Mouse (Mus musculus): ENCODE data around the gene Psg19. TPM values are rescaled to one million over a fixed set of nuclear protein-coding genes. Genes with fewer than 3 reads are reported as not detected.

The Psg19 gene
- polyA plus RNA-seq, 1 experiment, result not detected

GRCm38 (mm10) chr7:18839865-18840264 is 41.5 kb upstream of the Psg19 start, which contains the start of gene Mill2:
Gene Mill2 (plus strand): TSS chr7:18839966.
- Histone ChIP-seq H3K4me2 (ENCODE audit: low read depth) (peak within 1 kb of the TSS; percentile 65), H3K79me2 (ENCODE audit: control insufficient read depth, insufficient read depth) (no peaks in the 10 kb centered on the region), H3ac (ENCODE audit: control insufficient read depth, insufficient read length) (no peak within 1 kb of the TSS), H3K36me3 (ENCODE audit: control insufficient read depth, insufficient read depth) (no peaks in the 10 kb centered on the region), H3K27me3 (ENCODE audit: control insufficient read depth, insufficient read depth, insufficient read length) (no peaks in the 10 kb centered on the region), H3K4me3 (peak within 1 kb of the TSS; percentile 20)
- TF ChIP-seq POLR2A (IDR thresholded peaks at IDR 0.05; ENCODE audit: insufficient read length, low read depth) (no peak), MYOD1 (IDR thresholded peaks at IDR 0.05; ENCODE audit: control insufficient read depth in 1 of 3, insufficient read length in 2 of 3, low read depth in 2 of 3) (no peak), MYOG (IDR thresholded peaks at IDR 0.05; ENCODE audit: control insufficient read depth in 1 of 3, insufficient read depth in 1 of 3, insufficient read length in 2 of 3, low read depth in 2 of 3) (no peak), TCF12 (IDR thresholded peaks at IDR 0.05; ENCODE audit: insufficient read depth, poor library complexity, severe bottlenecking) (no peak), CEBPB (IDR thresholded peaks at IDR 0.05; ENCODE audit: insufficient read depth, poor library complexity, severe bottlenecking) (no peak), TCF3 (IDR thresholded peaks at IDR 0.05; ENCODE audit: insufficient read length, low read depth) (no peak), MAX (IDR thresholded peaks at IDR 0.05; ENCODE audit: low read depth) (no peak), SRF (IDR thresholded peaks at IDR 0.05; ENCODE audit: control insufficient read depth, insufficient read length, low read depth) (no peak), REST (IDR thresholded peaks at IDR 0.05; ENCODE audit: insufficient read depth, insufficient read length) (no peak), E2F4 (IDR thresholded peaks at IDR 0.05; ENCODE audit: insufficient read depth) (no peak), POLR2AphosphoS2 (IDR thresholded peaks at IDR 0.05; ENCODE audit: insufficient read length, low read depth) (no peak), USF1 (IDR thresholded peaks at IDR 0.05; ENCODE audit: low read depth) (no peak)

GRCm38 (mm10) chr7:18832298-18832697 is 34.0 kb upstream of the Psg19 start:
- Histone ChIP-seq H3K79me2 (ENCODE audit: control insufficient read depth, insufficient read depth) (no peaks in the 10 kb centered on the region), H3ac (ENCODE audit: control insufficient read depth, insufficient read length) (no peak overlapping the region), H3K4me3 (no peak overlapping the region), H3K4me2 (ENCODE audit: low read depth) (no peak overlapping the region), H3K27me3 (ENCODE audit: control insufficient read depth, insufficient read depth, insufficient read length) (no peaks in the 10 kb centered on the region), H3K36me3 (ENCODE audit: control insufficient read depth, insufficient read depth) (no peaks in the 10 kb centered on the region)
- TF ChIP-seq MYOD1 (IDR thresholded peaks at IDR 0.05; ENCODE audit: control insufficient read depth in 1 of 3, insufficient read length in 2 of 3, low read depth in 2 of 3) (no peak), TCF12 (IDR thresholded peaks at IDR 0.05; ENCODE audit: insufficient read depth, poor library complexity, severe bottlenecking) (no peak)

- H3K27me3 ChIP-seq (ENCODE audit: control insufficient read depth, insufficient read depth, insufficient read length), result no peaks in the 10 kb centered on the region
- no peaks in the 10 kb centered on the region for H3K79me2 ChIP-seq (ENCODE audit: control insufficient read depth, insufficient read depth)
- no peaks in the 10 kb centered on the region for H3K36me3 ChIP-seq (ENCODE audit: control insufficient read depth, insufficient read depth)
- no peak overlapping the region for H3ac ChIP-seq (ENCODE audit: control insufficient read depth, insufficient read length)
- TF ChIP-seq TCF12 (IDR thresholded peaks at IDR 0.05; ENCODE audit: insufficient read depth, poor library complexity, severe bottlenecking), result no peak
- no peak for TF ChIP-seq CEBPB (IDR thresholded peaks at IDR 0.05; ENCODE audit: insufficient read depth, poor library complexity, severe bottlenecking)
- TF ChIP-seq E2F4 (IDR thresholded peaks at IDR 0.05; ENCODE audit: insufficient read depth), result no peak
- TF ChIP-seq MAX (IDR thresholded peaks at IDR 0.05; ENCODE audit: low read depth), result no peak
- no peak for TF ChIP-seq SRF (IDR thresholded peaks at IDR 0.05; ENCODE audit: control insufficient read depth, insufficient read length, low read depth)
- no peak for TF ChIP-seq POLR2AphosphoS2 (IDR thresholded peaks at IDR 0.05; ENCODE audit: insufficient read length, low read depth)
- TF ChIP-seq MYOG (IDR thresholded peaks at IDR 0.05; ENCODE audit: control insufficient read depth in 1 of 3, insufficient read depth in 1 of 3, insufficient read length in 2 of 3, low read depth in 2 of 3), result no peak
- TF ChIP-seq MYOD1 (IDR thresholded peaks at IDR 0.05; ENCODE audit: control insufficient read depth in 1 of 3, insufficient read length in 2 of 3, low read depth in 2 of 3), result no peak
- TF ChIP-seq POLR2A (IDR thresholded peaks at IDR 0.05; ENCODE audit: insufficient read length, low read depth), result no peak
- no peak for TF ChIP-seq USF1 (IDR thresholded peaks at IDR 0.05; ENCODE audit: low read depth)
- TF ChIP-seq TCF3 (IDR thresholded peaks at IDR 0.05; ENCODE audit: insufficient read length, low read depth), result no peak
- TF ChIP-seq REST (IDR thresholded peaks at IDR 0.05; ENCODE audit: insufficient read depth, insufficient read length), result no peak
- H3K4me2 ChIP-seq (ENCODE audit: low read depth), result no peak overlapping the region
- H3K4me3 ChIP-seq, result no peak overlapping the region
Measured at GRCm38 (mm10) chr7:18829545-18829944, 31.2 kb upstream of the Psg19 start.

- Histone ChIP-seq H3ac (ENCODE audit: control insufficient read depth, insufficient read length) (no peak overlapping the region), H3K36me3 (ENCODE audit: control insufficient read depth, insufficient read depth) (no peaks in the 10 kb centered on the region), H3K4me2 (ENCODE audit: low read depth) (no peak overlapping the region), H3K4me3 (no peak overlapping the region), H3K27me3 (ENCODE audit: control insufficient read depth, insufficient read depth, insufficient read length) (no peaks in the 10 kb centered on the region), H3K79me2 (ENCODE audit: control insufficient read depth, insufficient read depth) (no peaks in the 10 kb centered on the region)
- TF ChIP-seq E2F4 (IDR thresholded peaks at IDR 0.05; ENCODE audit: insufficient read depth), result no peak
- TF ChIP-seq TCF3 (IDR thresholded peaks at IDR 0.05; ENCODE audit: insufficient read length, low read depth), result no peak
- no peak for TF ChIP-seq MYOD1 (IDR thresholded peaks at IDR 0.05; ENCODE audit: control insufficient read depth in 1 of 3, insufficient read length in 2 of 3, low read depth in 2 of 3)
- no peak for TF ChIP-seq POLR2A (IDR thresholded peaks at IDR 0.05; ENCODE audit: insufficient read length, low read depth)
- TF ChIP-seq MYOG (IDR thresholded peaks at IDR 0.05; ENCODE audit: control insufficient read depth in 1 of 3, insufficient read depth in 1 of 3, insufficient read length in 2 of 3, low read depth in 2 of 3), result no peak
- TF ChIP-seq USF1 (IDR thresholded peaks at IDR 0.05; ENCODE audit: low read depth), result no peak
- TF ChIP-seq MAX (IDR thresholded peaks at IDR 0.05; ENCODE audit: low read depth), result no peak
Measured at GRCm38 (mm10) chr7:18828592-18828991, 30.3 kb upstream of the Psg19 start.

- H3K27me3 ChIP-seq (ENCODE audit: control insufficient read depth, insufficient read depth, insufficient read length), result no peaks in the 10 kb centered on the region
- no peak overlapping the region for H3K4me2 ChIP-seq (ENCODE audit: low read depth)
- TF ChIP-seq POLR2A (IDR thresholded peaks at IDR 0.05; ENCODE audit: insufficient read length, low read depth) (no peak), MYOD1 (IDR thresholded peaks at IDR 0.05; ENCODE audit: control insufficient read depth in 1 of 3, insufficient read length in 2 of 3, low read depth in 2 of 3) (no peak), MYOG (IDR thresholded peaks at IDR 0.05; ENCODE audit: control insufficient read depth in 1 of 3, insufficient read depth in 1 of 3, insufficient read length in 2 of 3, low read depth in 2 of 3) (no peak), MAX (IDR thresholded peaks at IDR 0.05; ENCODE audit: low read depth) (no peak), REST (IDR thresholded peaks at IDR 0.05; ENCODE audit: insufficient read depth, insufficient read length) (no peak), CEBPB (IDR thresholded peaks at IDR 0.05; ENCODE audit: insufficient read depth, poor library complexity, severe bottlenecking) (no peak), E2F4 (IDR thresholded peaks at IDR 0.05; ENCODE audit: insufficient read depth) (no peak), TCF3 (IDR thresholded peaks at IDR 0.05; ENCODE audit: insufficient read length, low read depth) (no peak), TCF12 (IDR thresholded peaks at IDR 0.05; ENCODE audit: insufficient read depth, poor library complexity, severe bottlenecking) (no peak)
Measured at GRCm38 (mm10) chr7:18827792-18828546, 29.6 kb upstream of the Psg19 start.

More at GRCm38 (mm10) chr7:18827792-18828546, 29.6 kb upstream of the Psg19 start:
- H3K36me3 ChIP-seq (ENCODE audit: control insufficient read depth, insufficient read depth), result no peaks in the 10 kb centered on the region
- H3ac ChIP-seq (ENCODE audit: control insufficient read depth, insufficient read length), result no peak overlapping the region
- no peak overlapping the region for H3K4me3 ChIP-seq
- H3K79me2 ChIP-seq (ENCODE audit: control insufficient read depth, insufficient read depth), result no peaks in the 10 kb centered on the region

Measured in myocyte (in vitro differentiated cells).